Mouse (Mus musculus) stomach, postnatal 0 days (tissue): ENCODE measurements at regions not wholly inside any gene's neighbourhood (a gene's known extent, or its start where the extent isn't known, plus 50 kb on each side); places are given as distances from the start of the nearest gene placed in this dataset.

Experiments used
- CTCF ChIP-seq: IDR thresholded peaks from 2 replicates; pipeline ENCODE4 v1.5.1; 2016; ENCODE audit warnings: antibody characterized with exemption, low read depth, mild to moderate bottlenecking, moderate library complexity
- EP300 ChIP-seq: optimal IDR thresholded peaks from 2 replicates; pipeline ENCODE3; 2016; ENCODE audit warnings: antibody characterized with exemption

GRCm38 (mm10) chr3:159732201-159732600, 107.3 kb upstream of the Wls start:
- no peak for TF ChIP-seq CTCF
- TF ChIP-seq EP300: no peak
